Mouse (Mus musculus): ENCODE data around the gene Ppid. TPM values are rescaled to one million over a fixed set of nuclear protein-coding genes. Genes with fewer than 3 reads are reported as not detected.

Gene Ppid
- total and polyA plus RNA-seq, 3 experiments = 203 to 254 TPM; not detected in 1

- H3K9ac ChIP-seq (ENCODE audit: control insufficient read depth, low read depth, low read length, poor library complexity, severe bottlenecking) = no peak overlapping the region
- no peaks in the 10 kb centered on the region for H3K27me3 ChIP-seq (ENCODE audit: control insufficient read depth in 1 of 2, insufficient read depth in 2 of 2, low read length in 2 of 2)
- peaks cover 10 to 13% of the 10 kb centered on the region in 2 experiments for H3K4me1 ChIP-seq (ENCODE audit: control insufficient read depth in 1 of 2, insufficient read depth in 2 of 2, low read length in 2 of 2)
- peak; percentile 68 for DNase-seq (ENCODE audit: low read depth, low spot score)
- no peaks in the 10 kb centered on the region for H3K79me2 ChIP-seq (ENCODE audit: control insufficient read depth, insufficient read depth, low read length, poor library complexity)
- no peaks in the 10 kb centered on the region for H3K9me3 ChIP-seq (replicated peaks; ENCODE audit: insufficient read depth, low read length)
- no peak overlapping the region for H3K4me3 ChIP-seq (ENCODE audit: control insufficient read depth in 1 of 2, insufficient read depth in 1 of 2, low read depth in 2 of 2, low read length in 2 of 2)
- peak overlapping the region; percentile 49; the same call in 1 of the 2 replicates for H3K27ac ChIP-seq (ENCODE audit: control insufficient read depth, low read depth, low read length)
- TF ChIP-seq ZKSCAN1 (IDR thresholded peaks at IDR 0.05; ENCODE audit: low read depth, low read length) (no peak), USF1 (IDR thresholded peaks at IDR 0.05; ENCODE audit: low read depth, low read length) (0 out of 2 replicates have a peak, but pooled peaks have one; percentile 9), BHLHE40 (IDR thresholded peaks at IDR 0.05; ENCODE audit: borderline replicate concordance, low read depth, low read length) (peak; percentile 46; the same call in 1 of the 2 replicates), KAT2A (conservative IDR thresholded peaks at IDR 0.05; ENCODE audit: low read depth, low read length) (no peak), UBTF (IDR thresholded peaks at IDR 0.05; ENCODE audit: borderline replicate concordance, insufficient read depth, low read depth, low read length) (no peak), CHD2 (IDR thresholded peaks at IDR 0.05; ENCODE audit: low read length) (no peak), SIN3A (IDR thresholded peaks at IDR 0.05; ENCODE audit: low read length) (peak; percentile 52), MYB (IDR thresholded peaks at IDR 0.05; ENCODE audit: low read depth, low read length) (peak; percentile 77; the same call in 1 of the 2 replicates), MAZ (IDR thresholded peaks at IDR 0.05; ENCODE audit: low read depth, low read length) (no peak), ZMIZ1 (IDR thresholded peaks at IDR 0.05; ENCODE audit: low read depth, low read length) (no peak), ZC3H11A (IDR thresholded peaks at IDR 0.05; ENCODE audit: low read depth, low read length) (0 out of 2 replicates have a peak, but pooled peaks have one; percentile 5), RCOR1 (IDR thresholded peaks at IDR 0.05; ENCODE audit: low read depth, low read length) (peak; percentile 66; the same call in 1 of the 2 replicates), NRF1 (IDR thresholded peaks at IDR 0.05; ENCODE audit: insufficient read depth, low read depth, low read length, poor library complexity, severe bottlenecking) (no peak), TBP (IDR thresholded peaks at IDR 0.05; ENCODE audit: low read depth, low read length) (0 out of 2 replicates have a peak, but pooled peaks have one; percentile 4), MAFK (IDR thresholded peaks at IDR 0.05; ENCODE audit: borderline replicate concordance, low read depth, low read length) (no peak), ZNF384 (IDR thresholded peaks at IDR 0.05; ENCODE audit: low read depth, low read length) (peak; percentile 86), EP300 (IDR thresholded peaks at IDR 0.05; ENCODE audit: low read depth in 1 of 2, low read length in 2 of 2) (peak; percentile 81 to 89; a peak in 3 of 4 replicates), MXI1 (IDR thresholded peaks at IDR 0.05; ENCODE audit: low read depth, low read length) (no peak), TAL1 (IDR thresholded peaks at IDR 0.05; ENCODE audit: low read length) (peak; percentile 74), GATA1 (IDR thresholded peaks at IDR 0.05; ENCODE audit: low read depth, low read length) (peak; percentile 90), ETS1 (IDR thresholded peaks at IDR 0.05; ENCODE audit: low read depth, low read length) (peak; percentile 84), CTCF (IDR thresholded peaks at IDR 0.05 in 2 of 3, conservative IDR thresholded peaks at IDR 0.05 in 1 of 3; ENCODE audit: control insufficient read depth in 1 of 3, insufficient read depth in 1 of 3, low read depth in 2 of 3, low read length in 3 of 3, poor library complexity in 1 of 3, severe bottlenecking in 1 of 3) (no peak), MAX (IDR thresholded peaks at IDR 0.05; ENCODE audit: low read length) (peak; percentile 63; the same call in 1 of the 2 replicates), TCF12 (IDR thresholded peaks at IDR 0.05; ENCODE audit: low read depth, low read length) (peak; percentile 95), GABPA (IDR thresholded peaks at IDR 0.05; ENCODE audit: low read depth, low read length) (no peak), MYC (IDR thresholded peaks at IDR 0.05; ENCODE audit: low read depth, low read length) (0 out of 2 replicates have a peak, but pooled peaks have one; percentile 47), NELFE (IDR thresholded peaks at IDR 0.05; ENCODE audit: low read depth, low read length) (no peak), ELF1 (IDR thresholded peaks at IDR 0.05; ENCODE audit: low read depth, low read length) (no peak)
- peaks cover 0 to 11% of the 10 kb centered on the region in 2 experiments; a peak in 2 of 4 replicates for H3K36me3 ChIP-seq (ENCODE audit: control insufficient read depth in 1 of 2, insufficient read depth in 2 of 2, low read length in 2 of 2)
Observed at GRCm38 (mm10) chr3:79579891-79580575, 11.1 kb upstream of the Ppid start.

All from MEL (cell line).